Mouse (Mus musculus) testis, adult 2 months (tissue): ENCODE results near the gene Pdhx.

Source experiments
- CTCF ChIP-seq: fragments of 200-500 bp; IDR thresholded peaks from 2 replicates; pipeline ENCODE4 v1.5.1; 2012; ENCODE audit warnings: low read depth, mild to moderate bottlenecking, inconsistent platforms, low read length, moderate library complexity; ENCODE audit not compliant: control insufficient read depth, insufficient read depth, insufficient replicate concordance
- POLR2A ChIP-seq: fragments of 200-500 bp; IDR thresholded peaks from 2 replicates; pipeline ENCODE4 v1.6.1; 2012; ENCODE audit warnings: low read depth, mild to moderate bottlenecking, inconsistent platforms, low read length, moderate library complexity; ENCODE audit not compliant: control insufficient read depth

DNA sequence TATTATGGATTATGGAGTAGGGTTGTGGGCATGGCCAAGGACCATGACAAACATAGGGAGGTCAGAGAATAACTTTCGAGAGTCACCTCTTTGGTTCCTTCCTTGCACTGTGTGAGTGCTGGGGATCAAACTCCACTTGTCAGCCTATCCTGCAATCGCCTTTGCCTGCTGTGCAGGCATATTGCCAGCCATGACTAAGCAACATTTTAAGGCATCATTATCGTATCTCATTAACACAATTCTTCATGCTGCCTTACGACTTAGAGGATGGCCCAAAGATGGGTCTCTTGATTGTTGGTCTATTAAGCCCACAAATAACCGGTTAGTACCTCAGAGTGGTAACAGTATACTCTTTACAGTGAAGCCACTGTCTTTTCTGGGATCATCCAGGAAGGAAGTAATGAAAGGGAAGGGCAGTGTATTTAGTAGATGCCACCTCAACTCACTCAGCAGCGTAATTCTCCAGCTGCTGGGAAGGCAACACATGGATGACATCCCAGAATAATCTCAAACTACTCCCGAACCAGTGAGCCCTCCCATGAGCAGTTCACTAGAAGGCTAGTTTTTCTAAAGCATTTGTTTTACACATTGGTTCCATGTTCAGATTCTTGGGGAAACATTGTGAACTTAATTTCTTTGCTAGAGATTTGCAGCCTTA, 46.0 kb upstream of the Pdhx start:
- TF ChIP-seq CTCF (no peak), POLR2A (no peak)
